Mouse (Mus musculus): ENCODE results near the gene Mapk1ip1.

Mapk1ip1 gene

GRCm38 (mm10) chr7:138840594-138841021 is 5.5 kb downstream of the Mapk1ip1 start:
- CTCF ChIA-PET: interaction anchor here (1.0 kb wide), 1 partner anchor 84 kb away, joined by 5 read pairs; no protein-coding TSS in a partner anchor

- CTCF ChIA-PET: no interaction called here
Observed at GRCm38 (mm10) chr7:138835028-138835427, 11.0 kb downstream of the Mapk1ip1 start.

GRCm38 (mm10) chr7:138827812-138828211 is 18.3 kb downstream of the Mapk1ip1 start:
- CTCF ChIA-PET: no interaction called here

GRCm38 (mm10) chr7:138824995-138825756 is 20.9 kb downstream of the Mapk1ip1 start:
- CTCF ChIA-PET: no interaction called here

- CTCF ChIA-PET: no interaction called here
Observed at GRCm38 (mm10) chr7:138824423-138824822, 21.6 kb downstream of the Mapk1ip1 start.

- CTCF ChIA-PET: no interaction called here
Observed at GRCm38 (mm10) chr7:138818314-138818713, 27.8 kb downstream of the Mapk1ip1 start.

- CTCF ChIA-PET: no interaction called here
Observed at GRCm38 (mm10) chr7:138813213-138813875, 32.7 kb downstream of the Mapk1ip1 start.

- CTCF ChIA-PET: no interaction called here
Observed at GRCm38 (mm10) chr7:138807146-138807545, 38.9 kb downstream of the Mapk1ip1 start.

- CTCF ChIA-PET: no interaction called here
Observed at GRCm38 (mm10) chr7:138803386-138803785, 42.7 kb downstream of the Mapk1ip1 start.

- CTCF ChIA-PET: no interaction called here
Observed at GRCm38 (mm10) chr7:138788109-138788508, 58.0 kb downstream of the Mapk1ip1 start.

Data from spleen, embryonic (tissue).